Mouse (Mus musculus) testis, adult 2 months (tissue): ENCODE measurements around the gene Macf1.

Experiments used
- CTCF ChIP-seq: fragments of 200-500 bp; IDR thresholded peaks from 2 replicates; pipeline ENCODE4 v1.5.1; 2012; ENCODE audit warnings: low read depth, mild to moderate bottlenecking, inconsistent platforms, low read length, moderate library complexity; ENCODE audit not compliant: control insufficient read depth, insufficient read depth, insufficient replicate concordance
- POLR2A ChIP-seq: fragments of 200-500 bp; IDR thresholded peaks from 2 replicates; pipeline ENCODE4 v1.6.1; 2012; ENCODE audit warnings: low read depth, mild to moderate bottlenecking, inconsistent platforms, low read length, moderate library complexity; ENCODE audit not compliant: control insufficient read depth

GRCm38 (mm10) chr4:123664021-123664950, 19.9 kb downstream of the Macf1 start:
- TF ChIP-seq CTCF (no peak), POLR2A (no peak)
